Mouse (Mus musculus): ENCODE measurements around the gene Hoxd9. TPM values are rescaled to one million over a fixed set of nuclear protein-coding genes. Genes with fewer than 3 reads are reported as not detected.

The Hoxd9 gene
- polyA plus RNA-seq, 1 experiment from 2014 or later: 0.52 TPM

DNA sequence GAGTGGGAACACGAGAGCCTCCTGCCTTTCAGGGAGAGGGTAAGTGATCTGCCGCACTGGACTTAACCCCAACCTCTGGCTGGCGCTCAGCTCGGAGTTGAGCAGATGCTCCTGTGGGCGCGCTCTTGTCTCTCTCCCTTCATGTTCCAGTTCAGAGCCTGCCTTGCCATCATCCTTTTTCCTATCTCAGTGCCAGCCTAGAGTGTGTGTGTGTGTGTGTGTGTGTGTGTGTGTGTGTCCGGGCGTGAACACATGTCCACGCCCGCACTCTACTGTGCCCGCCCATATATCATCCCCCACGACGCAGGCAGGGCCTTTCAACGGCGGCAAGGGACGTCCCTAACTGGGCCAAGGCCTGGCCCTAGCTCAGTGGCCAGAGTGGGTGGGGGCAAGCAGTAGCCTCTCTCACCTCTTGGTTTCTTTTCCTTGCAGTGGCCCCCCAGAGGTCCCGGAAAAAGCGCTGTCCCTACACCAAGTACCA lies 14.0 kb upstream of the Hoxd9 start:
- no peak for DNase-seq (ENCODE audit: low spot score)

DNA sequence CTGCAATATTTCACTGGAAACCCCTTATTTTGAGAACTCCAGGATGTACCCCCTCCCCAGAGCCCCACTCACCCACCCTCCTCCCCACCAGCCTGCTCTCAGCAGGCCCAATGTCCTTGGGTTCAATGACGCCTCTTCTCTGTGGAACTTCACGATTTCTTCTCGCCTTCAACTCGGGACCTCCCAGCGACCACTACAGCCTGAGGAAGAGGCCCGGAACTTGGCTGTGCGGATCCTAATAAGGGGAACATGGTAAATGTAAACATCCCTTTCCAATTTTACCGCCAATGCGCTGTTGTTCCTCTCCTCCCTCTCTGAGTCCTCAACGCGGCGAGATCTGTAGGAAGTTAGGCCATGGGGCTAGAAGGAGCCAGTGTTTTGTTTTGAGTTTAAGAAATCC lies 13.4 kb upstream of the Hoxd9 start:
- DNase-seq (ENCODE audit: low spot score): no peak

- DNase-seq (ENCODE audit: low spot score): no peak
These were observed 12.4 kb upstream of the Hoxd9 start for GRCm38 (mm10) chr2:74685059-74685603.

DNA sequence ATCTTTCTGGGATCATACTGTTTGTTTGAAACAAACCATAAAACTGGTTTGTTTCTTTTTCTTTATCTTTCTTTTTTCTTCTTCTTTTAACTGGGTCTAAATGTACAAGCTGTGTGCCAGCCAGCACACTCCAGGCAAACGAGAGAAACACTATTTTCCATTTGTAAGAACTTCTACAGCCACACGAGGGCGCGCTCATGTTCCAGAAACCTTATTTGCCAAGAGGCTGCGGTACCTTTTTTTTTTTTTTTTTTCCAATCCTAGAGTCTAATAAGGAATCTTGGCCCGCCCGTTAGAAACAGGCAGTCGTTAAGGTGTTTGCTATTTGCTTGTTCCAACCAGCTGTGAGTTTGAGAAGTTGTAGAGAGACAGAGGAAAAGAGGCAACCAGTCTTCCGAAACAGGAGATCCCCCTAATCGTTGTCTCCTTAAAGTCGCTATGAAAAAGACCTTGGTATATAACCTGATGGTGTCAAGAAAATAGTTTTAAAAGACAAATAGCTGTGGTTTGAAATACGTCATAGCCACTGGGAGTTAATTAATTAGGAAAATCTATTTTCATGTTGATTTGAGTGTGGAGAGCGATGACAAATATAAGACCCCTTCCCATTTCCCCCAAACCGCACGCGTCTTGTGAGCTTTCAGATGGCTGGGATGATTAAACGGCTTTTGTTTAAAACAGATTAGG lies 11.1 kb upstream of the Hoxd9 start:
- DNase-seq (ENCODE audit: low spot score): peak; percentile 52

DNA sequence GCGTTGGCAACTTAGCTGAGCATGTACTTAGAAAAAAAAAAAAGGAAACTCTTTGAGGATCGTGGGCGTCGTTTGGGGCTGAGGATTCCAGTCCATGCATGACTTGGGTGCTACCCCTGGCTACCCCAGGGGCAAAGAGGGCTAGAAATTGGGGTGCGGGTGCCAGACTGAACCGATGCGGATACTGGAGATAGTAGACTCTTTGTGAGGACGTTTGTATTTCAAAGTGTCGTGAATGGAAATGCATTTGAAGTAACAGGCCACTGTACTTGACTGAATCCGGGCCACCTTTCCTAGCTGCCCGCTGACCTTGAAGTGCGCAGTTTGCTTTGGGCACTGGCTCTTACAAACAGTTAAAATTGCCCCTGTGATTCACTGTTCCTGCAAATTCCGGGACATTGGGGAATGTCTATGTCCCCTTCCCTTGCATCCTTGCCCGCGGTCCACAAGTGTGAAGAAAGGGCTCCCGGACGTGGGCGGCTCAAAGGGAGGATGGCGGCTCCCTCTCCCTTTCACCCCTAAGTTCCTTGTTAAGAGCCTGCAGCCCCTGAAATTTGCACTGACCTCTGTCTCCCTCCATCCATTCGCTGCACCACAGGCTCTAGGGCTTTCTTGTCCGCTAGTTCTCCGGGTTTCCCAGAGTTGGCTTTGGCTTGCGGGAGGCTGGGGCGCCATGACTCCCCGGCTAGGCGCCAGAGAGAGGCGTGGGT lies 10.4 kb upstream of the Hoxd9 start:
- DNase-seq (ENCODE audit: low spot score): no peak

DNA sequence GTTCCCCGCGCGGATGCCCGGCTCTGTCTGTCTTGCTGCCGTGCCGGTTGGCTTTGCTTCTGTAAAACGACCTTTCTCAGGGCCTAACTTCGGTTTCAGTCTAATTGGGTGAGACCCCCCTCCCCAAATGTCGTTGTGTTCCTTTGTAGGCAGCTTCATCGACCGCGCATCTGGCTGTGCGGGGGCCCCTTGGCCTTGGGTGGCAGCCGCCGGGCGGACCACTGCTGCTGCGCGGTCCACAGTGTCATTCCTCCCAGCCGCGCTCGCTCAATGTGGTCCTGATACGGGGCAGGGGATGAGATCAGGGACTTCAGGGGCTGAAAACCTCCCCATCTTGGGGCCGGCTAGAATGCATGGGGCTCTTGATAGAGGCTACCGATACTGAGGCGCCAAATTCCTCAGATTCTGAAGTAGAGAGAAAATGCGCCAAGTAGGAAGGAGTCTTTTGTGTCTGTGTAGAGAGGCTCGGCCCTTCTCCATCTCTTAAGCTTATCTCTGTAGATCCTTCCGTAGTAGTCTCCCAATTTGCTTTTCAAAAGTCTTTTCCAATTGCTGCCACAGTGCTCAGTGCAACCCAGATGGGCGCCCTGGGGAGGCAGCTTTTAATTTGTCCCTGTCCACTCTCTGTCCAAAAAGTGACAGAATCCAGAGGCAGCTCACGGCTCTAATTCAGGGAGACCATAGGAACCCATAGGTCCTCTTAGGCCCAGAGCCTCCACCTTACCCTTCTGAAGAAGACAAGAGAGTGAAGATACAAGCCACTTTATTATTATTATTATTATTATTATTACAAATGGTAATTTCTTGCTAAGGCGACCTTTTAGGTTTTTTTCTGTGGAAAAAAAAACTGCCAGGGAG lies 9.6 kb upstream of the Hoxd9 start:
- no peak for DNase-seq (ENCODE audit: low spot score)

- no peak for DNase-seq (ENCODE audit: low spot score)
These were observed 8.5 kb upstream of the Hoxd9 start for GRCm38 (mm10) chr2:74688795-74689573.

DNA sequence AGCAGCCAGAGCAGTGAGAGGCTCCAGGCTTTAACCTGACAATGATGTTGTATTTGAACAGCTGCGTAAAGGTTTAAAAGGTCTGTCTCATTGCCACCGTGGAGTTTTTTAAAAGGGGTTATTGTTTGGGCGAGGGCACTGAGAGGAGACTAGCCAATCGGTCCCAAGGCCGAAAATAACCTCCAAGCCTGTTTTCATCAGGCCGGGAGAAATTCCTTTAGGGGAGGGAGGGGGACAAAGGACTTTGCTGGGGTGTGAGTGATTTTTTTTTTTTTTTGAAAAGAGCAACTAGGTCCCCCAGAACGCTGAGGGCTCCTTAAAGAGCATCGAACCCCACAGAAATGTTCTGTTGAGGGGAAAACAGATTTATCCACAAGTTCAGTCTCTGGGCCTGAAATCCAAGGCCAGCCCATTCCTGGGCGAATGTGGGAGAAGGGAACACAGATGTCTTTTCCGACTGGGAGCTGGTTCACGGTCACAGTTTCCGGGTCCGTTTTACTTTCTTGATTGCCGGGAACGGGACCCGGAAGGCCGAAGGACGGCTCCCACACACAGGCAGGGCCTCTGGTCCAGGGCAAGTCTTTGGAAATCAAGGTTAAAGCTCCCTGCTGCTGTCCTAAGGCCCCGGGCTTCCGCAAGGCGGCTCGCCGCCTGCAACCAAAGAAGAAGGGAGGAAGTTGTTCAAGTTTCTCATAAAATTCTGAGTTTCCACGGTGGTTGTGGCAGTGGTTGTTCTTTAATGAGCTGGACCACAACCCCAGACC lies 7.8 kb upstream of the Hoxd9 start:
- DNase-seq (ENCODE audit: low spot score): no peak

GRCm38 (mm10) chr2:74690338-74690716 lies 7.2 kb upstream of the Hoxd9 start:
- DNase-seq (ENCODE audit: low spot score): no peak

DNA sequence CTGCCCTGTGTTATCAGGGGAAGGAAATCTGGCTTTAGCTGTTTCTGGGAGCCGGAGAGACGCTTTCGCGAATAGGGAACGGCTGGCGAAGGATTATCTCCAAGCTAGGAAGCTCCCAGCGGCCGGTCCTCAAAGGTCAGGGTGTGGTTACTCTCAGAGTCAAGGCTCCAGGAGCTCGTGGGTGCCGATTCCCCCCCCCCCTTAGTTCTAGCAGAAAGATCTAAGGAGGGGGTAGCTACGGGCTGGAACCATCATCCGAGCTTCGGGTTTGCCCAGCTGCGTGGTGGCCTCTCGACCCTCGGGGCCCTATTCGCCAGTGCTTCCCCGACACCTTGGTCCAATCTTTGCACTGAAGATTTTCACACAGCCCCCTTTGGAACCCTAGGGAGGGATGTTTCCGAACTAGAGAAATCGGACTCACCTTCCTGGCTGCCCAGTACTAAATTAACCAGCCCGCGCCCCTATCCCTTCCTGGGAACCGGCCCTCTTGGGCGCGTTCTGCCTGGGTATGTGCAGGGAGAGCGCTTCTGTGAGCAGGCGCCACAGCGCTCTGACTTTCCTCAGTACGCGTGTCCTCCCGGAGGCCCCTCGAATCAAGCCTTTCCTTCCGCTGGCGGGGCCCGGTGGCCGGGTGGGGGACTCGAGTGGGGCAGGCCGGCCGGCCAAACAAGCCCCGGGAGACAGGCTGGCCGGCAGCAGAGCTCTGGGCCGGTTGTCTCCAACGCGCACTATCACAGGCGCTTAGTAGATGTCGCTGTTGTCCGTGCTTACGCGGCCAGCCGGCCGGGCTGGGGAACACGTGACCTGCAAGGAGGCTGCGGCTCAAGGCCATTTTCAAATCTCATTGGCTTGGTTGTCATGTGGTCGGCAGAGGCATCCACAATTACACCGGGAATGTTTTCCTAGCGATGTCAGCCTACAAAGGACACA lies 6.2 kb upstream of the Hoxd9 start, which contains the start of gene Hoxd10:
Gene Hoxd10 (plus strand): TSS at position 903 of the 930 bp plus-strand sequence.
- no peak for DNase-seq (ENCODE audit: low spot score)

DNA sequence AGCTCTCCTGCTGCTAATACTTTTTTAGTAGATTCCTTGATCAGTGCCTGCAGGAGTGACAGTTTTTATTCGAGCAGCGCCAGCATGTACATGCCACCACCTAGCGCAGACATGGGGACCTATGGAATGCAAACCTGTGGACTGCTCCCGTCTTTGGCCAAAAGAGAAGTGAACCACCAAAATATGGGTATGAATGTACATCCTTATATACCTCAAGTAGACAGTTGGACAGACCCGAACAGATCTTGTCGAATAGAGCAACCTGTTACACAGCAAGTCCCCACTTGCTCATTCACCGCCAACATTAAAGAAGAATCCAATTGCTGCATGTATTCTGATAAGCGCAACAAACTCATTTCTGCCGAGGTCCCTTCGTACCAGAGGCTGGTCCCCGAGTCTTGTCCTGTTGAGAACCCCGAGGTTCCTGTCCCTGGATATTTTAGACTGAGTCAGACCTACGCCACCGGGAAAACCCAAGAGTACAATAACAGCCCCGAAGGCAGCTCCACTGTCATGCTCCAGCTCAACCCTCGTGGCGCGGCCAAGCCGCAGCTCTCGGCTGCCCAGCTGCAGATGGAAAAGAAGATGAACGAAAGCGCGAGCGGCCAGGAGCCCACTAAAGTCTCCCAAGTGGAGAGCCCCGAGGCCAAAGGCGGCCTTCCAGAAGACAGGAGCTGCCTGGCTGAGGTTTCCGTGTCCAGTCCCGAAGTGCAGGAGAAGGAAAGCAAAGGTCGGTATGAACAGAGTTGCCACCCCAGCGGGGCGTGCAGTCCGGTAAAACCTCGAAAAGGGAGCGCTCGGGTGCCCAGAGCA lies 5.3 kb upstream of the Hoxd9 start:
- no peak for DNase-seq (ENCODE audit: low spot score)

- DNase-seq (ENCODE audit: low spot score): no peak
These were observed 4.6 kb upstream of the Hoxd9 start for GRCm38 (mm10) chr2:74692808-74693431.

DNA sequence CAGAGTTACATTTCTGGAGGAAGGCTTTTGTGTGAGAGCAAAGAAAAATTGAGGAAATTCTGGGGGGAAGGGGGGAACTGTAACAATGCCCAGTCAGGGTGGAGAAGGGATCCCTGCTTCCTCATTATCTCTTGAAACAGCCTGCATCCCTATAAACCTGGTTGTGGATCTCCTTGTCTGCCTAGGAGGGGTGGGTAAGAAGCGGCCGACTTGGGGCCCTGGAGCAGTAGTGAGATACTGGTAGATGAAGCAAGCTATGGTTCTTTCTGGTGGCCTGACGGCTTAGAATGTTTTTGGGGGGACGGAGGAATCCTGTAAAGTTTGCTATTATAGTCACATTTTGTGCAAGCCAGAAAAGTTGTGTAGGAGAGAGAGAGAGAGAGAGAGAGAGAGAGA lies 4.1 kb upstream of the Hoxd9 start:
- no peak for DNase-seq (ENCODE audit: low spot score)

DNA sequence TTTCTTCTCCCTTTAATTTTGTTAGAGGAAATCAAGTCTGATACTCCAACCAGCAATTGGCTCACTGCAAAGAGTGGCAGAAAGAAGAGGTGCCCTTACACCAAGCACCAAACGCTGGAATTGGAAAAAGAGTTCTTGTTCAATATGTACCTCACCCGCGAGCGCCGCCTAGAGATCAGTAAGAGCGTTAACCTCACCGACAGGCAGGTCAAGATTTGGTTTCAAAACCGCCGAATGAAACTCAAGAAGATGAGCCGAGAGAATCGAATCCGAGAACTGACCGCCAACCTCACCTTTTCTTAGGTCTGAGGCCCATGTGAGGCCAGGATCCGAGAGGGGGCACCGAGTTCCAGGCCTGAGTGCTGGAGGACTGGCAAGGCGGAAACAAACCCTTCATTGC lies 3.5 kb upstream of the Hoxd9 start:
- peak; percentile 39 for DNase-seq (ENCODE audit: low spot score)

DNA sequence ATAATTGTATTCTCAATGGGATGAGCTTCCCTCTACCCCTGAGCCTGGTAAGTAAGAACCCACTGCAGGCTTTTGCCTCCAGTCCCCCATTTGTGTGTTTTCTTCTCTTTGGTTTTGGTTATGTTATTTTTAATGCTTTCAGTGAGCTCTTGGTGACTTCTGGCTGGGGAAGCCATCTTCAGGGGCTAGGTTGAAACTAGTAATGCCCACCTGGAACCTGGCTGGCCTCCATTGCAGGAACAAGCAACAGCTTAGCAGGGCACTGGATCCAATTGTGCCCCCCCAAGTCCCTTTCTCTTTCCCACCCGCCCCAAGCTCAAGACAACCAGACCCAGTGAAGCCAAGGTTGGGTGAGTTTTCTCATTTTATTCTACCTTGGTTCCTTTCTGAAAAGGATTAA lies 2.1 kb upstream of the Hoxd9 start:
- DNase-seq (ENCODE audit: low spot score): no peak

DNA sequence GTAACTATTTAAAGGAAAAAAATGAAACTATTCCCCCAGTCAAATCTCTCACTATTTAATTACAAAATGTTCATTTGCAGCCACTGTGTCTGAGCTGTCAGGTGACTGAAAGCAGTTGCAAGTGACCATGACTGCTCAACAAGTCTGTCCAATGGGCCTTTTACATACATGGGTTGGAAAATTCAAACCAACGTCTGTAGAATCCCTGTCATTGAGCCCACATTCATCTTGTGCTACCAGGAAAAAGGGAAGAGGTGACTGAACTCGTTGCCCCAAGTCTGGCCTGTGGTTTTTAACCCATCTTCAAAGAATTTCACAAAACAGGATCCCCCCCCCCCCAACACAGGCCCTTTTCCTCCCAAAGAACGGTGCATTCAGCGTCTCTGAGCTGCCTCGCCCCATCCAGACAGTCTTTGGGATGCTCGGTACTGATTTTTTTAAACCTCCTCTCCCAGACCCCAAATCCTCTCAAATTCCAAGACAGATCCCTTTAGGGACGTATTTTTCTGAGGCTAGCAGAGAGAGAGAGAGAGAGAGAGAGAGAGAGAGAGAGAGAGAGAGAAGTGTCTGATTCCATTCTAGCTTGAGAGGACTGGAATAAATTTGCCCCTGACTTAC lies 1.6 kb upstream of the Hoxd9 start:
- no peak for DNase-seq (ENCODE audit: low spot score)
